Mouse (Mus musculus) embryo, embryonic 11 days (tissue): ENCODE results near the gene Gfy.

ENCODE experiments used
- DNase-seq: peaks from one replicate; pipeline ENCODE4 v3.0.0-alpha.2; 2015

Gene Gfy

DNA sequence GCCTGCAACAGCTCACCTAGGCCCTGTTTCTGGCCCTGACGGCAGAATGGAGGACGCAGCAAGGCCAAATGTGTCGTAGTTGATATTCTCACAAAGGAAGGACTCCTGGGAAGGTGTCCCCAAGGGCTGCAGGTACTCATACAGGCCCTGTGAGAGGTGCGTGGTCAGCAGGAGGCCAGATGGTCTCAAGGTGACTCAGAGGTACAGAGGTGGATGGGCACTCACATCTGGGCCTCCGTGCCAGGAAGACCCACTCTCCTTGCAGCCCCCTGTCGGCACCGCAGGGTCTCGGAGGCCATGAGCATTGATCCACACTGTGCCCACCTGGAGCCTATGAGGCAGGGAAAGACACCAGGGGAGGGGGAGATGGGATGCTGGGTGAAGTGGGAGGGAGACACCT lies 33.9 kb downstream of the Gfy start:
- no peak for DNase-seq

DNA sequence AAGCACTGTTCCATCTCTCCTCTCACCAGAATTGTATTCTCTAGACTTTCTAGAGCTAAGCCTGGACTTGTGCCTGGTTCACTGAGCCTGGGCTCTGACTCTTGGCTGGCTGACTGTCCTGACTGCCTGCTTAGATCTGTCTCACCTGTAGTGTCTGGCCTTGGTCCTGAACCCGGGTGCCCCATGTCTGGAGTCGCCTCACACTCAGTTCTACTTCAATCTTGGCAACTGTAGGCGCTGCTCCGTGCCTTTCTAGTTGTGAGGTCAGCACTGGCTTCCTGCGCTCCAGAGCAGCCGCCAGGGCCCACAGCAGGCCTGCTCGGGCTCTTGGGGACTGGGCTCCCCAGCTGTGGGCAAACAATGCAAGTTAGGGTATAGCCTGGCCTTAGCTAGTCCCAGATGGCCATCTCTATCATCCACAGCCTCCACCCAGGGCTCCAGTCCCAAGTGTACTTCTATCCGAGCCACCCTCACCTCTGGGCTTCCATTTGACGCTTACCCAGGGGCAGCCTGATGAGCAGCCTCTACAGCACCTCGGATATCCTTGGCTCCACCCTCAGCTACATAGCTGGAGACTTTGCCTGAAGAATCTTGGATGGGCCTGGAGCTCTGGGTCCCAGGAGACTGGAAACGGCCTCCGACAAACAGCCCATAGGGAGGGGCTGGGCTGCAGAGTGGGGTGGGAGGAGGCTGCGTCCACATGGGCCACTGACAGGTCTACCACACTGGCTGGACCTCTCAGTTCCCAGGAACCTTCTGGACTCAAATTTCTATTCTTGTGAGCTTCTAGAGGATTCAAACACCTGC lies 34.8 kb downstream of the Gfy start:
- no peak for DNase-seq

GRCm38 (mm10) chr7:45141914-45142313 lies 37.5 kb downstream of the Gfy start:
- DNase-seq: no peak

- DNase-seq: no peak
Measured at GRCm38 (mm10) chr7:45141319-45141718, 38.0 kb downstream of the Gfy start.

DNA sequence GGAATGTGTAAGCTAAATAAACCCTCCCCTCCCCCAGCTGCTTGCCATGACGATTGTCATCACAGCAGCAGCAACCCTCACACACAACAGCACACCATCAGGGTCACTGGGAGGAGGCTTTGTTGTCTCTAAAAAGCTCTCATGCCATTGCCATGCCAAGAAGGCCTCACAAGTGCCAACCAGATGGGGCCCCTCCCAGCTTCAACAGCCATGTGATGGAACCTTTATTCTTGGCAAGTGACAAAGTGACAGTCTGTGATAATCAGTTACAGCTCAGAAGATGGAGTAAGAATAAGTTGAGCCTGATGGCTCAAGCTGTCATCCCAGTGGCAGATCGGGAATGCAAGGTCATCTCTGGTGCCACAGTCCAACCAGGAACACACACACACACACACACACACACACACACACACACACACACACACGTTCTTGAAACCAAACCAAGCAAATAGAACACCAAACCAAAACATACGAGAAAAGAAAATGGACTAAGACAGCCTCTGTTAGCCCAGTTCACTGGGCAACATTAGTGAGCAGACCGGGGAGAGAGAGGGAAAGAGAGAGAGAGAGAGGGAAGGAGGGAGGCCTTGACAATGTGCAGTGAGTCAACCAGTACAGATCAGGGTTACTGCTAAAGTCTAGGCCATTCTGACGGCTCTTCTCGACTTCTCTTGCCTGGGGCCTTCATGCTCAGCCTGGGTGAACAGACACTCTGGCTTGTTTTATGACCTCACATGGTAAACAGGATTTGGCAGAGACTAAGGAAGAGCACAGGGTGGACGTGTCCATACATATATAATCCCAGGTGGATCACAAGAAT lies 39.3 kb downstream of the Gfy start:
- no peak for DNase-seq

DNA sequence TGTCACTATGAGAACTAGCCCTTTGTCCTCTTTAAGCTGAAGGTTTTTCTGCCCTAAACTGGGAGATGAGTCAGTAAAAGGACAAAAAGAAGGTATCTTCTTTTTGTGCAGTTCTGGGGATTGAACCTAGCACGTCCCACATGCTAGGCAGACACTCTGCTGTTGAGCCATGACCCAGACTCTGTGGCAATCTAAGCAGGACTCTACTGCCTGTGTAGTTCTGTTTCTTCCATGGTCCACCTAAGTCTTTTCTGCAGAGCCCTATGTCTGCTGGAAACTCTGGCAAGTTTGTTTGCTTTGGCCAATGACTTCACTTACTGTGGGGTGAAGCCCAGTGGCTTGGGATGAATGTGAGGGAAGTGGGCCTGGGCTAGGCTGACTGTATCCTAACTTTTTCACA lies 41.0 kb downstream of the Gfy start:
- no peak for DNase-seq

DNA sequence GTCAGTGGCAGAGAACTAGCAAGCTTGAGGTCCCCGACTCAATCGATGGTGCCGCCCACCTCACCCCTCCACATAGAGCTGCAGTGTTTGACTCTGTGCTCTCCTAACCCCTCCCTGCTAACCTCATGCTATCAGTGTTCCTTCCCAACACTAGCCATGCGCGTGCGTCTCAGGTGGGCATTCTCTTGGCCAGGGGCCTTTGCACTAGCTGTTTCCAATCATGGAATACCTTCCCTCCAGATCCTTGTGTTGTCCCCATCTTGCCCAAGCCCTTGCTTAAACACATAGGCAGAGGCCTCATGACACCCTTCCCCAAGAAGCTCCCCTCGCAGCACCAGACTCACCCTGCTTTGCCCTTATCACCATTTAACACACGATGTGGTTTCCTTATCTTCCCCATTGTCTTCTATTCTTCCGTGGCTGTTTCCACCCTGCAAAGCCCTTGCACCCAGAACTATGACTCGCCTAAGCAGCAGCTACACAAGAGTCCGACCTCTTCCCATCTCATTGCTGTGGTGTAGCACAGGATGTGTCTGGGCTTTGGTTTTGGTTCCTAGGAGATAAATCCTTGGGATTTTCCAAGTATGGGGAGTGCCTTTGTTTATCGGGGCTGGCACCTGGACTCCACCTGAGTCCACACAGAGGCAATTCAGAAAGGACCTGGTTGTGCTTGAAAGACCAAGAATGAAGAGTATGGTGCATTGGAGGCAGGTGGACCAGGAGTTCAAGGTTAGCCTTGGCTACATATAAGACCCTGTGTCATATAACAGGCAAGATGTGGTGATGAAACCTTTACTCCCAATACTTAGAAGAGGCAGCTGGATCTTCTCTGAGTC lies 42.0 kb downstream of the Gfy start:
- DNase-seq: no peak

DNA sequence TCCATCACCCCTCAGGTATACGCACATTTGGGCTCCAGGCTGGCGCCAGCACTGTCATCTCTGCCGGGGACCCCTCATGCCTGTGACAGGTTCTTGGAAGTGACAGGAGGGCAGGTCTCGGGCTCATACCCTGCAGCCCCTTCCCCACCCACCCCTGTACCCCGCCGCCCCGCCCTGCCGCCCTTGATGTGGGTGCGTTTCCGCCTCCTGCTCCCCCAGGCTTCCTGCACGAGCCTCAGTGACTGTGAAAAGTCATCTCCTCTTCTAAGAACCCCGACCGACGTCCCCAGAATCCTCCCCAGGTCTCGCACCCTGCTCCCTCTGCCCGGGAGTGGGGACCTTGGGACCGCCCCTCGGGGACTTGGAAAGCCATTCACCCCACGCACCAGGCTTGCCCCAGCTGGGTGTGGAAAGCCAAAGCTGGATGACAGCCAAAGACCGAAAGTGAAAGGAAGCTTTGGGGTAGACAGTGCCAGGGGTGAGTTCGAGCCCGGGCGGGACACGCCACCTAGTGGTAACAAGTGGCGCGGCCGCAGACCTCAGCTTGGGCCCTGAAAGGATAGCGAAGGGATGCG lies 43.3 kb downstream of the Gfy start, which contains the start of the genes Gm45713 and Flt3l:
Gene Gm45713, minus strand, starts transcription at position 239 of the 575 bp plus-strand sequence.
Gene Flt3l, minus strand, starts transcription at position 440 of the 575 bp plus-strand sequence.
- DNase-seq: peak; percentile 87

DNA sequence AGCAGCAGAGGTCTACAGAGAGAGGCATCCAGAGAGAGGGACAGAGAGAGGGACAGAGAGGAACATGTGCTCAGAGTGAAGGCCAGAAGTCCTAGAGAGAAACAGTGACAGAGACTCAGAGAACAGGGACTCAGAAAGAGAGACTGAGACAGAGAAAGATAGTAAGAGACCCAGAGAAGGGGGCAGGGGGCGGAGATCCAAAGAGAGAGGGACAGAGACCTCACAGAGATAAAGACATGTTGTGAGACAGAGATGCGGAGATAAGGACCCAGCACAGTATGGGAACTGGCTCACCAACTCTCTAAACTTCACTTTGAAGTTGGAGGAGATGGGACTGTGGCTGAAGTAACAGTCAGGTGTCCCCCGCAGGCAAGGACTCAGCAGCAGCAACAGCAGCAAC lies 44.0 kb downstream of the Gfy start:
- DNase-seq: no peak

GRCm38 (mm10) chr7:45134544-45135026 lies 44.8 kb downstream of the Gfy start:
- DNase-seq: peak; percentile 65

DNA sequence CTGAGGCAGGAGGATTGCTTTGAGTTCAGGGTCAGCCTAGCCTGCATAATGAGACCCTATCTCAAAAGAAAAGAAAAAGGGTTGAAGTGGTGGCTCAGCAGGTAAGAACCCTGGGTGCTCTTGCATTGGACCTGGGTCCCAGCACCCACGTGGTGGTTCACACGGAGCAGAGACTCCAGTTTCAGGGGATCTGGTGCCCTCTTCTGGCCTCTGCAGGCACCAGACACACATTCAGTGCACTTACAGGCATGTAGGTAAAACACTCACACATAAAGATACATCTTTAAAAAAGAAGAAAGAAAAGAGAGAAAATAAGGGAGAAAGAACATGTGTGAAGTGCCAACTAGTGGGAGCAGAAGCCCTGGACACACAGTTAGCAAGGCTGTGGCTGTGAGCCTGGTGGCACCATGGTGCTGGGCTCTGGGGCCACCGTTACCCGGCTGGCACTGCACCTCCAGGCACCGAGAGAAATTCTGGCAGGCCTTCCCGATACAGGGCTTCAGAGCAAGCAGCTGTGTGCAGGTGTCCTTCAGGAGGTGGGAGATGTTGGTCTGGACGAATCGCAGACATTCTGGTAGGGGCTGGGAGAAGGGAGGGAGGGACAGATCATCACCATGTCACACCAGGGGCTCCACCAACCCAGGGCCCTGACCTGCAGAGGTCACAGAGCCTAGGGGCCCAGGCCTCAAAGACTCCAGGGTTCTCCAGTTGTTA lies 45.8 kb downstream of the Gfy start:
- no peak for DNase-seq

DNA sequence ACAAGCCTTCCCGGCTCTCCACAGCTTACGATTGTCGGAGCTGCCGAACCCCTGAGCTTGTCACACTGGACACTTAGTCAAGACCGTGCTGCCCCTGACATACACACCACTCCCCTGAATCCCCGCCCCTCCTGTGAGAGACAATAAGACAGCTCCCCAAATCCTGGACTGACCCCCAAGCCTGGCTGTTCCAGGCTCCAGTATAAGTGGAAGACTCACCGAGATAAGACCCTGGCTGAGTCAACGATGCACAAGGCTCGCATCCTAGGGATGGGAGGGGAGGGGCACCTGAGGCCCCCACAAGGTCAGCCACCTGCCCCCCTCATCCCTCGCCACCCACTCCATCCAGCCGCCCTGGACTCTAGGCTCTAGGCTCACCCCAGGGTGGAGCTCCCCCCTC lies 47.5 kb downstream of the Gfy start:
- no peak for DNase-seq

GRCm38 (mm10) chr7:45129776-45130512 lies 49.4 kb downstream of the Gfy start:
- DNase-seq: no peak

DNA sequence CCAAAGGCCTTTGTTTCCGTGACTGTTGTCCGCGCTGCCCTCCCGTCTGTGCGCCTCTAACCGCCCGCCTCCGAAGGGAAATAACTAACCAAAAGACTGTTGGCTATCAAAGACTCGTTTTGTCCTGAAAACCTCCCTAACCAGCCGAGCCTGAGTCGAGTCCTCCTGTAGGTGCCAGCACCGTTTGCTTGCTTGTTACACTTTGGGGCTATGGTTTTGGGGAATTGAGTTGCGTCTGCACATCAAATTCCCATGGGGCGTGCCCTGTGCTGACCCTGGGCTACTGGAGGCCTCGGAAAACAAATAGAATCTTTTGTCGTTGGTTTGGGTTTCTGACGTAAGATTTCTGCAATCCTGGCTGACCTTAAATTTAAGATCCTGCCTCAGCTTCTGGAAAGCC lies 50.1 kb downstream of the Gfy start:
- DNase-seq: peak; percentile 82

GRCm38 (mm10) chr7:45128624-45129246 lies 50.6 kb downstream of the Gfy start, which contains the start of gene Rpl13a:
Gene Rpl13a (minus strand): TSS chr7:45128761.
- peak; percentile 99 for DNase-seq

DNA sequence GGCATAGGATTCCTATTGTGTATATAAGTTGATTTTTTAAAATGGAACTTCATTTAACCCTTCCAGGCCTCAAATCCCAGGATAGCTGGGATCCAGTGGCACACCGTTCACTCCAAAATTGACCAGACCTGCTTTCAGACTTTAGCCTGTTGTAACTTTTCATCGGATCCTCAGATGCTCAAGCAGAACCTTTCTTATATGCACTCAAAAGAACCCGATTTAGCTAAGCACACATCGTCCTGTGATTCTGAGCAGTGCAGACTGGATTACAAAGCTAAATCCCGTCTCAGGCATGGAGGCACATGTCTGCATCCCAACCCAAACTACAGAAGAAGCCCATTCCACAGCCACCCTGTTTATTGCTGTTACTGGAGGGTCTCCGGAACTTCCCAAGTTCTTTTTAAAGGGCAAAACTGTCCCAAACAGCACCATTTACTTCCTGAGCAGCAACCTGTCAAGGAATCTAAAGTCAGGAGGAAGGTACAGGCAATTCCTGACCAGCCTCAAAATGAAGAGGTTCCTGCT lies 51.6 kb downstream of the Gfy start:
- no peak for DNase-seq

GRCm38 (mm10) chr7:45126844-45127699 lies 52.3 kb downstream of the Gfy start:
- DNase-seq: no peak
